Mouse (Mus musculus) right cerebral cortex, postnatal 25 days (tissue): ENCODE data around the gene 5330417C22Rik.
"Not testable (repeated sequence)": the region's sequence is repeated elsewhere in the genome, so short reads cannot be mapped to it uniquely, and the experiment has no call there.

ENCODE experiments used
- DNase-seq: peaks from one replicate; pipeline ENCODE4 v3.0.0; 2022

Gene 5330417C22Rik

GRCm38 (mm10) chr3:108528489-108528888 is 7.8 kb downstream of the 5330417C22Rik start:
- DNase-seq: no peak

- no peak for DNase-seq
Observed at GRCm38 (mm10) chr3:108523415-108523814, 12.9 kb downstream of the 5330417C22Rik start.

- DNase-seq: no peak
Observed at GRCm38 (mm10) chr3:108518276-108518675, 18.1 kb downstream of the 5330417C22Rik start.

- DNase-seq: no peak
Observed at GRCm38 (mm10) chr3:108513465-108513864, 22.9 kb downstream of the 5330417C22Rik start.

- DNase-seq: no peak
Observed at GRCm38 (mm10) chr3:108510716-108511483, 25.4 kb downstream of the 5330417C22Rik start.

GRCm38 (mm10) chr3:108510156-108510555 is 26.2 kb downstream of the 5330417C22Rik start:
- DNase-seq: no peak

- no peak for DNase-seq
Observed at GRCm38 (mm10) chr3:108508745-108509474, 27.4 kb downstream of the 5330417C22Rik start.

- no peak for DNase-seq
Observed at GRCm38 (mm10) chr3:108503908-108504307, 32.4 kb downstream of the 5330417C22Rik start.

- not testable (repeated sequence) for DNase-seq
Observed at GRCm38 (mm10) chr3:108501411-108501810, 34.9 kb downstream of the 5330417C22Rik start.

- DNase-seq: no peak
Observed at GRCm38 (mm10) chr3:108499826-108500225, 36.5 kb downstream of the 5330417C22Rik start.

- DNase-seq: no peak
Observed at GRCm38 (mm10) chr3:108497602-108498001, 38.7 kb downstream of the 5330417C22Rik start.

GRCm38 (mm10) chr3:108495486-108495885 is 40.9 kb downstream of the 5330417C22Rik start:
- no peak for DNase-seq

- DNase-seq: no peak
Observed at GRCm38 (mm10) chr3:108494861-108495474, 41.4 kb downstream of the 5330417C22Rik start.

GRCm38 (mm10) chr3:108489968-108490367 is 46.4 kb downstream of the 5330417C22Rik start:
- no peak for DNase-seq

GRCm38 (mm10) chr3:108484749-108485148 is 51.6 kb downstream of the 5330417C22Rik start:
- no peak for DNase-seq

- no peak for DNase-seq
Observed at GRCm38 (mm10) chr3:108478800-108479199, 57.5 kb downstream of the 5330417C22Rik start.

GRCm38 (mm10) chr3:108476761-108477619 is 59.3 kb downstream of the 5330417C22Rik start:
- DNase-seq: no peak

GRCm38 (mm10) chr3:108475496-108475895 is 60.8 kb downstream of the 5330417C22Rik start:
- DNase-seq: no peak

GRCm38 (mm10) chr3:108474969-108475368 is 61.4 kb downstream of the 5330417C22Rik start:
- DNase-seq: no peak

GRCm38 (mm10) chr3:108467760-108468159 is 68.6 kb downstream of the 5330417C22Rik start:
- no peak for DNase-seq

- peak; percentile 11 for DNase-seq
Observed at GRCm38 (mm10) chr3:108466425-108466824, 69.9 kb downstream of the 5330417C22Rik start.

- no peak for DNase-seq
Observed at GRCm38 (mm10) chr3:108458866-108459265, 77.5 kb downstream of the 5330417C22Rik start.

- no peak for DNase-seq
Observed at GRCm38 (mm10) chr3:108458380-108458779, 78.0 kb downstream of the 5330417C22Rik start.
